Mouse (Mus musculus) layer of hippocampus, adult 2 months (tissue): ENCODE data around the gene Nmnat3. TPM values are rescaled to one million over a fixed set of nuclear protein-coding genes. Genes with fewer than 3 reads are reported as not detected.
"Not testable (repeated sequence)": the region's sequence is repeated elsewhere in the genome, so short reads cannot be mapped to it uniquely, and the experiment has no call there.

Experiments
- DNase-seq, 2 experiments: peaks; one replicate each; pipeline ENCODE4 v3.0.0; 2022; ENCODE audit warnings: low spot score in 2 of 2
- H3K27ac ChIP-seq: fragments of 200-600 bp; 2 replicates; pipeline ENCODE4 v1.8.1; 2022
- H3K4me3 ChIP-seq: fragments of 200-600 bp; 2 replicates; pipeline ENCODE4 v1.8.1; 2022; ENCODE audit warnings: mild to moderate bottlenecking
- CTCF ChIP-seq: fragments of 200-600 bp; conservative IDR thresholded peaks from 2 replicates; pipeline ENCODE4 v1.8.1; 2022; ENCODE audit warnings: antibody characterized with exemption, mild to moderate bottlenecking, moderate library complexity
- long read RNA-seq, 2 experiments: library from polyadenylated mRNA; stranded (forward); transcript quantifications; one replicate each; pipeline ENCODE4 v2.0.0; 2021; ENCODE audit warnings: borderline mapping rate in 2 of 2
- total RNA-seq, 2 experiments: library from RNA; stranded (reverse); gene quantifications; 2 replicates each; pipeline ENCODE4 v1.2.3; 2021

The Nmnat3 gene
- total RNA-seq: 1 to 10 TPM; 1.9 to 2.1 TPM
- long read RNA-seq, experiment 1, partial matches to known transcripts: 0 of 6 reads
- long read RNA-seq, experiment 1, other reads (novel, unspliced or antisense): 2 of 6 reads
- long read RNA-seq, experiment 2, partial matches to known transcripts: 0 of 1 reads
- long read RNA-seq, experiment 2, other reads (novel, unspliced or antisense): 0 of 1 reads

DNA sequence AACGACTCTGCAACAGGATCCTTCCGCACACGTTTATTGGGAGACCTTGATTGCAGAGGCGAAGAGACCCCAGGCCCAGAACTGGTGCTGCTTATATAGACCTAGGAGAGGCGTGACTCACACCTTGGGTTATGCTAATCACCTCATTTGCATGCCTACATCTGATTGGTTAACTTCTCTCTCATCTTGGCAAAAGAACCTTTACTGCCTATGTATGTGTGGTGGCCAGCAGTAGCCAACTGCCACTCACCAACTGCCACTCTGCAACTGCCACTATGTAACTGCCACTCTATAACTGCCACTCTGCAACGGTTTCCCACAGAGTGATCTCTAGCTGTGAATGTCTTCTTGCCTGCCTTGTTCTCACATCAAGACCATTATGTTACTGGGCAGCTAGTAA is at the start of gene Nmnat3:
TSS of gene Nmnat3 (plus strand) at position 301 of the 400 bp plus-strand sequence.
- not testable (repeated sequence) for H3K4me3 ChIP-seq, DNase-seq, H3K27ac ChIP-seq

DNA sequence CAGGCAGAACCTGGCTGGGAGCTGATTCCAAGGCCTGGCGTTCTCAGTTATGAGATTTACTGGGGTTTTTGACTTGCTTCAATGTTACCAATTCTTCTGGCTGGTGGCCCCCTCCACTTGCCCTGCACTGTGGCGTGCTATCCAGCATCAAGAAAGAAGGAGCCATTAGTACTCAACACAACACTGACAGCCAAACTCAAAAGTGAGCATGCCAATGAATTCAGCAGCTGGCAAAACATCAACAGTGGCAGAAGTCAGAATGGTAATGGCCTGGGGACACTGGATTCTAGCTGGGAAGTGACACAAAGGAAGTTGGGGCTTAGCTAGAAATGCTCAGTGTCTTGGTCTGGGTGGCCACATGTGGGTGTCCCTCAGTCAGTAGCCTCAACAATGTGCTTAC is 43.8 kb upstream of the Nmnat3 start:
- H3K4me3 ChIP-seq: no peak overlapping the region
- H3K27ac ChIP-seq: no peak overlapping the region
- no peak for TF ChIP-seq CTCF
- no peak for DNase-seq

DNA sequence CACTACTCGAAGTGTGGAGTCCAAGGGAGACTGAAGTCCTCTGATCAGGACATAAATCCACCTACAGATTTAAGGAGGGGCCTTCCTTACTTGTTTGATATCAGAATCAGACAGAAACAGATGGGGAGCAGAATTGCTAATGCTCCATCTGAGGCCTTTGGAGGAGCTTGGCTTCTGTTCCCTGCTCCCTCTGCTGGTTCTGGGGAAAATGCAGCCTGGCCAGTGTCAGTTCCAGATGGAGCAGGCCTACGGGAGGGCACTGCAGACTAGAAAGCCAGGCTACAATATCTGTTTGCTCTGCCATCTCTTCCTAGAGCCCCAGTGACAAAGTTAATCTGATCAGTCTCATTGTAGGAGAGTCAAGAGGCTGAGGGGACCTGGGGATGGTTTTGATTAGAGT is 43.0 kb upstream of the Nmnat3 start:
- peak; percentile 85 for TF ChIP-seq CTCF
- DNase-seq: peak; percentile 71 to 76
- H3K27ac ChIP-seq: no peak overlapping the region
- no peak overlapping the region for H3K4me3 ChIP-seq

DNA sequence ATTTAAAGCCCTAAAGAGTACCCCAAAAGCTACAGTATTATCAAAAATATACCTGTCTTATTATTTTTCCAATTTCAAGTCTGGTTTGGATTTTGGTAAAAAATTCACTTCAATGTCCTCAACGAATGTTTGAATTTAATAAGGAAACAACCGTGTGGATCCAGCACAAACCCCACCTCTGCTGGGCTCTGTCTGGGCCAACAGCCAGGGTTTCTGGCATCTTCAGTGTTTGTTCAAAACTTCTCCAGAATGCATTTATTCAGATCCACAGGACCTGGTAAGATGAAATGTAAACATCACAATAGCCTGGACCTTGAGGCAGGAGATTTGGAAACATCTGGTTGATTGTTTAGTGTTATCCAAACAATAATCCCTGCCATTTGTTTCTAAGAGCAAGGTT is 42.0 kb upstream of the Nmnat3 start:
- no peak for TF ChIP-seq CTCF
- no peak for DNase-seq
- H3K4me3 ChIP-seq: no peak overlapping the region

DNA sequence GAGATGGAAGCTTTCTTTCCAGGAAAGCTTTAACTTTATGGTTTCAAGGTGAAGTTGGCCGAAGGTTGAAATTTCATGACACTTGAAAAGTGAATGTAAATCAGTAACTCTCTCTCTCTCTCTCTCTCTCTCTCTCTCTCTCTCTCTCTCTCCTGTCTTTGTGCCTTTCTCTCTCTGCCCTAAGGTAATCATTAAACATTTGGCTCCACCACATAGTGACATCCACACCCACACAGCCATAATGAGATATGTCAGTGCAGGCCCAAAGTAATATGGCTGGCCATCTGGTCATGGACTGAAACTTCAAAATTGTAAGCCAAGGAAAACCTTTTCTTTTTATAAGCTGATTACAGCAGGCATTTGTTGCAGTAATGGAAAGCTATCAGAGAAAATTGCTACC is 40.9 kb upstream of the Nmnat3 start:
- no peak for TF ChIP-seq CTCF
- Histone ChIP-seq H3K4me3 (no peak overlapping the region), H3K27ac (no peak overlapping the region)
- DNase-seq: no peak

More for the DNA sequence above, 42.0 kb upstream of the Nmnat3 start:
- H3K27ac ChIP-seq: no peak overlapping the region

DNA sequence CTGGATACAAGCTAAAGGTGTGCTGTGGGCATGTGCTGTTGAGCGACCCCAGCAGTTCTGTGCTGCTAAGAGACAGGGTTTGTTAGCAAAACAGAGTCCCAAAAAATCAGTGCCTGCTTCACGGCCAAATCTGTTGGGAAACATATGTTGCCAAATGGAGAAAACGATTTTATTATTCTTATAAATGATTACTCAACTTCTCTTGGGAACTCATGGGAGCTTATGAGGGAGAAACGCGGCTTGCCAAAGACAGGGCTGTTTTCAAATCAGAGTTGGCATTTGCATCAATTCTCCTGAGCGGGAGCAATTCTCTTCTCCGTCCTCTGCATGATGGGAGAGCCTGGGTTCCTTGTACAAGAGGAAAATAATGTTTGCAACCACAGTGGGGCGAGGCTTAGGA is 27.0 kb upstream of the Nmnat3 start:
- TF ChIP-seq CTCF: 0 out of 2 replicates have a peak, but pooled peaks have one; percentile 9
- peak overlapping the region; percentile 51 for H3K27ac ChIP-seq
- no peak overlapping the region for H3K4me3 ChIP-seq
- peak in 1 of 2 experiments; percentile 39 for DNase-seq

DNA sequence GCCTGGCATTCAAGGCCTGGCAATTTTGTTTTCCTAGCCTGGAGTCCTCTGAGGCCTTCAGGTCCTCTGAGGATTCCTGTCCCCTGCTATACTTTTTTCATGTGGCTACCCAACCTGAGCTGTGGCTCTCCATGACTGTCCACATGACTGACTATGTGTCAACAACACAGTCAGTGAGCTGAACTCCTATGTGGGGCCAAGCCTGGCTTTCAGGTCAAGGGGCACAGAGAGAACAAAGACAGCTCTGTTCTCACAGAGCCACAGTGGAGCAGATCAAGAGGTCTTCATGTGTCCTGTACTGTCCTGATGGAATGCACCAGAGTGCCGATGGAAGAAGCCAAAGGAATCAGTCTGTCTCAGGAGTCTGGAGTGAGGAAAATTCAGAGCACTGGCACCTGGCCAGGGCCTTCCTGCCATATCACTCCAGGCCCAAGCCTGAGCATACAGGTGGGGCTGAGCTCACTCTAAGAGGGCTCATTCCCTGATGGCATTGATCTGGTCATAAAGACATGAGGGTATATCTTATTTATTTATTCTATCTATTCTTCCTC is 25.7 kb upstream of the Nmnat3 start:
- no peak overlapping the region for H3K27ac ChIP-seq
- DNase-seq: no peak
- TF ChIP-seq CTCF: no peak
- no peak overlapping the region for H3K4me3 ChIP-seq

DNA sequence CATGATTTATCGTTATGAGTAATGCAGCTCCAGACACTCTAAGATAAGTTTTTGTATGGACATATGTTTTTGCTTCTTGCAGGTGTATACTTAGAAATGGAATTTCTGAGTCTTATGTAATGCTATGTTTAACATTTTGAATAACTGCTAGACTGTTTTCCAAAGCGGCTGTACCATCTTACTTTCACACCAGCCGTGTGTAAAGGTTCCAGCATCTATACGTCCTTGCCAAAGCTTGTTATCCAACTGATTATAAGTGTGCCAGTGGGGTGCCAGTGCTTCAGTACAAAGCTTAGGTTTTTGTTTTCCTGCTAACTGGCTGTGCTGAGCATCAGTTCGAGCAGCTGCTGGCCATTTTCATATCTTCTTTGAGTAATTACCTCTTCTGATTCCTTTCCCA is 22.3 kb upstream of the Nmnat3 start:
- DNase-seq: no peak
- H3K4me3 ChIP-seq: no peak overlapping the region
- H3K27ac ChIP-seq: no peak overlapping the region
- TF ChIP-seq CTCF: no peak

DNA sequence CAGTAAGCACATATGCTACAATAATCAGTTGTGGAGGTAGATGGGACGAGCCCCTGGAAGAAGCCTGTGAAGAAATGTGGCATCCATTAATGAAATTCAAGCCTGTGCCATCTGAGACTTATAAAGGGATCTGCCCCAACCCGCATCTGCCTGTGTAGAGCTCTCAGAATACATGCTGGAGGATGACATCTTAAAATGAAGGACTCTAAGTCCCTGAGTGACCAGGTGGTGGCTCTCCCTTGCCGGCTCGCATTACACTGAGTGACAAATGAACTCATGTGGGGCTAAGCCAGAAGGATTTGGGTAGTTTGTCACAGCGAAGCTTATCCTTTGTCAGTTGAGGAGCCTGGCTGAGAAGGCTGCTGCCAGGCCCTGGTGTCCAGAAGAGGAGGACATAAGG is 14.5 kb upstream of the Nmnat3 start:
- TF ChIP-seq CTCF: no peak
- H3K4me3 ChIP-seq: no peak overlapping the region
- DNase-seq: no peak
- H3K27ac ChIP-seq: no peak overlapping the region

DNA sequence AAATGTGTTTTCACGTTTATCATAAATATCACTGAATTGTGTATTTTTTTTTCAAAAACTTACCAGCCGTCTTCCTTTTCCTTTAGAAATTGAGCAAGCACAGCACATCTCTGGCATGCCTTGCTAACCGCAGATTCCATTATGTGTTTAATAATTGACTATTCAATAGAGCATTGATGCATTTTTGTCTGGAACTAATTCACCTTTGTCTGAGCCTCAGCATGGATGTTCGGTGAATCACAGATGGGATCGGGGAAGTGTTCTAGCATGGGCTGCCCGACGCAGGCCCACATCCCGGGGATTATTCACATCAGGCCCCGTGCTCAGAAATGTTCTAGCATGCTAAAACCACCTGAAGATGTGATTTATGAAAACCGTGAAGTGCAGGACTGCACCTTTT is 12.2 kb upstream of the Nmnat3 start:
- no peak overlapping the region for H3K27ac ChIP-seq
- TF ChIP-seq CTCF: no peak
- DNase-seq: no peak
- H3K4me3 ChIP-seq: no peak overlapping the region

DNA sequence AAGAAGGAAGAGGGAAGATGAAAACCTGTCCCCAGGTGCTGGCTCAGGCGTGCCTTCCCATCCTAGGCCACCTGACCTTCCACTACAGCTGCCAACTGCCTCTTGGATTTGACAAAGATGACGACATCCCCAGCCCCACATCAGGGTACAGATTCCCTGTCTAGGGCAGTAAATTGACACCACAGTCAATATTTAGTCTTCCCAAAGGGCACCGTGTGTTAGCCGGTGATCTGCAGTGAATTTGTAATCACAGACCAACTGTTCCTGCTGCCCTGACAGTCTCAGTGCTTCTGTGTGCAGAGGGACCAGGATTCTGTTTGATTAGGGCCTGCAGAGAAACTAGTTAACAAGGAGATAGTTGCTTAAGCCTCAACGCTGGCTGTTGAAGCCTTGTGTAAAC is 7.1 kb upstream of the Nmnat3 start:
- TF ChIP-seq CTCF: no peak
- Histone ChIP-seq H3K27ac (no peak overlapping the region), H3K4me3 (no peak overlapping the region)
- no peak for DNase-seq

DNA sequence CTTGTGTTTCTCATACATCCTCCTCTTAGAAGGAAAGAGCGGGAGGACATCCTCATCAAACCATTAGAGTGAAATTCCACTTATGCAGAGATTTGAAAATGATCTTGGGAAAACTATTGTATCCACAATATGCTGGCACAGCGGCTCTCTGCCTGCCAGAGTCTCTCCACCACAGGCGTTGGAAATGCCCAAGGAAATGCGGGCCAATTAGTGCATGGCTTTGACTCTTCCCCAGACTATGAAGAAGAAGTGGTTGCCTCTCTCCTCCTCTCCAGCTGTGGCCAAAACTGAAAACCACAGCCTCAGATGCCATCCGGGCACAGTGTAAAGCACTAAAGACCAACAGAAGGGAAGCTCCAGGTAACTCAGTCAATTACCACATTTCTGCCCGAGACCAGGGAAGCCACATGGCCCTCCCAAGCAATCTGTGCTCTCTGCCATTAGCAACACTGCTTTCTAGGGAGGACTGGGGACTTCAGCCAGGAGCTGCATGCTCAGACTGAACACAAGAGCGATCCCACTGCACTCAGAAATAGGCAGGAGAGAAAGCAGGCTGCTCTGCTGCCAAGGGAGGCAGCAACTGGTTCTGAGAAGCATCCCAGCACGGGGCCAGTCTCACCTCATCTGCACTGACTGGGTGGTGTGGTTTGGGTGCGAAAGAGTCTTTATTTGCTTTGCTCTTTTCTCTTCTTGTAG is 1.5 kb upstream of the Nmnat3 start:
- peak; percentile 13 to 19 for DNase-seq
- Histone ChIP-seq H3K4me3 (no peak overlapping the region), H3K27ac (no peak overlapping the region)
- no peak for TF ChIP-seq CTCF

DNA sequence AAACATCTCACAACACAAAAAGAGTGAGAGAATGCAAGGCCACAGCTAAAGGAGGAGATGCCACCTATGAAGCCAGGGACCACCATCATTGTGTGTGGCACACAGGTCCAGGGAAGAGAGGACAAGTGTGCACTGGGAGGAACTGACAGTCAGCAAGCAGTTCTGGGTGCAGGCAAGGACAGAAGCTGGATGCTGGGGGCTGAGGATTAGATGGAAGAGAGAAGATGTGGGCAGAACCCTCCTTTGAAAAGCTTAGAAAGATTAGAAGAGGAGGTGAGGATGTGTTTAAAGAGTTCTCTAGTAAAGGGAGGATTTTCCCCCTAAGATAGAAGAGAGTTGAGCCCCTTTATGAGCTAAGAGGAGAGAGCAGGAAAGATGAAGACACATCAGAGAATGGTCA is 2.4 kb downstream of the Nmnat3 start:
- Histone ChIP-seq H3K4me3 (no peak overlapping the region), H3K27ac (no peak overlapping the region)
- no peak for TF ChIP-seq CTCF
- no peak for DNase-seq

DNA sequence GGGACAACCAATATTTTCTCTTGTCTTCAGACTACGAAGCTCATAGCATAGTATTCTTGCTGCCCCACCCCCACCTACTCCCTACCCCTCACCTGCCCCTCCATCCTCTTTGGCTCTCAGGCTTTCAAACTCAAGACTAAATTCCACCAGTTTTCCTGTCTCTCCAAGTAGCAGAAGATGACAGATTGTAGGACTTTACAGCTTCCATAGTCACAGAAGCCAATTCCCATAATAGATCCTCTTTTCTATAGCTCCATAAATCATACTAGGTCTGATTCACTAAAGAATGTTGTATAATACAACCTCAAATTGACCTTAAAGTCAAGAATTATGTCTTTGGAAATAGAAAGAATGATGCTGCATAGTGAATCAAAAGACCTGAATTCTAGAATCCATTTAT is 3.4 kb downstream of the Nmnat3 start:
- Histone ChIP-seq H3K4me3 (no peak overlapping the region), H3K27ac (no peak overlapping the region)
- DNase-seq: no peak
- no peak for TF ChIP-seq CTCF
